Mouse (Mus musculus) kidney, postnatal 36 days (tissue): ENCODE results near the gene Ncln.
A peak's percentile ranks its signal among the peaks of the same experiment; 100 is the strongest.

Experiments
- DNase-seq, 2 experiments: peaks; one replicate each; pipeline ENCODE4 v3.0.0; 2021 to 2022; ENCODE audit warnings: mixed read lengths in 2 of 2

Gene Ncln

DNA sequence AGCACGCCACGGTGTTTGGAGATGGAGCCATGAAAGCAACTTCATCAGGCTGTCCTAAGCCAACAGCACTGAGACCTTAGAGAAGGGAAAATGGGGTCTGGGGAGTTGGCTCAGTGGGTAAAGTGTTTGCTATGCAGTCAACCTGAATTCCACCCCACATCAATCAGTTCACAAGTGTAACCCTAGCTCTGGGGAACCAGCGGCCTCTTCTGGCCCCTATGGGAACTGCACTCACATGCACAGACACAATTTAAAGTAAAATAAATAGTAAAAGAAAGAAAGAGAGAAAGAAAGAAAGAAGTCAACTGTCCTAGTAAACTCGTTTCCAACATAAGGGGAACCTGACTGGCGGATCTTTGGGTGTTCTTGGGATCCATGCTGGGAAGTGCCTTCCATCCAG, 17.6 kb upstream of the Ncln start:
- DNase-seq: no peak

DNA sequence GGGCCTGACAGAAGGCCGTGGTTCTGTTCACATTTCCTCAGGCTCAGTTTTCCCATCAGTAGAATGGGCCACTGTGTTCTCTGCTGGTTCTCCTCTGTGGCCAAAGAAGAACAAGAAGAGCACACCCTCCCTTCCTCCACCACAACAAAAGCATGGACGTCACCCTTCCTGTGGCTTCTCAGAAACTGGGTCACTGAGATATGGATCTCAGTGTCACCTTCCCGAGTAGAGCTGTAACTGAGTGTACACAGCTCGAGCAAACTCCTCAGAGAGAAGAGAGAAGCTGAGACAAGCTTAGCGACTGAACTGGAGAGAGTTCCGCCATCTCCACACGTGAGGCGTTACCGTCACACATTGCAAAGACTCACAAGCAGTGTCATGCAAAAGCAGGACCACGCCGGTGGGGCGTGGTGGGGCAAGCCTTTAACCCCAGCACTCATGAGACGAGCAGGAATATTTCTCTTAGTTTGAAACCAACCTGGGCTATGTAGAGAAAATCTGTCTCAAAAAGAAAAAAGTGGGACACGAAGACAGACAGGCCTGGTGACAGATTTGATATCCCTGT, 14.1 kb upstream of the Ncln start:
- no peak for DNase-seq

DNA sequence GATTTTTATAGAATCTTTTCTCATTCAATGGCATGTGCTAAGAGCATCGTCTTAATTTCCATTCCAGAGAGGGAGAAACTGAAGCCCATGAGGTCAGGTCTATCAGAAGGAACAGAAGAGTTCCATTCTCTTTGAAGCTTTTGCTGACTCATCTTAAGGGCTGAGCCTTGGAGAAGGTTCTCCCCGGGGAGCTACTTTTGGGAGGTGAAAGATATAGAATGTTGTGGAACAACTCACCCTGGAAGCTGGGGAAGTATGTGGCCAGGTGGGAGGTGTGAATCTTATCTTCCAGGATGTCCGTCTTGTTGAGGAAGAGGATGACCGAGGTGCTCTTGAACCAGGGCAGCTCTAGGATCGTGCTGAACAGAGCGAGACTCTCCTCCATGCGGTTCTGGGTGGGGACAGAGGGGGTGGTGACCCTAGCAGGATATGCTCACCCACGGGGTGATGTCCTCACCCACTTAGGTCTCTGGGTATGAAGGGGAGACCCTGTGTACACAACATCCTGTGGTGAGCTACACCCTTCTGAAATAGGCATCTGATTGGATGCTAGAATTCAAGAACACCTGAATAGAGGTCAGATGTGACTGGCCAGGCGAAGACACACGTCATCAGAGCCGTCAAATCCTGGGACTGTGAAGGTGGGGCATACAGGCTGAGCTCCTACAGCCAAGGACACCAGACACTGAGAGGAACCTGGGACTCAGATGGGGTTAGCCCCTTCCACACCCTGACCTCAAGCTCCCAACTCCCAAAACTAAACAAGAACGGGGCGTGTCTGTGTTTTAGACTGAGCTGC, 11.7 kb upstream of the Ncln start:
- DNase-seq: no peak

DNA sequence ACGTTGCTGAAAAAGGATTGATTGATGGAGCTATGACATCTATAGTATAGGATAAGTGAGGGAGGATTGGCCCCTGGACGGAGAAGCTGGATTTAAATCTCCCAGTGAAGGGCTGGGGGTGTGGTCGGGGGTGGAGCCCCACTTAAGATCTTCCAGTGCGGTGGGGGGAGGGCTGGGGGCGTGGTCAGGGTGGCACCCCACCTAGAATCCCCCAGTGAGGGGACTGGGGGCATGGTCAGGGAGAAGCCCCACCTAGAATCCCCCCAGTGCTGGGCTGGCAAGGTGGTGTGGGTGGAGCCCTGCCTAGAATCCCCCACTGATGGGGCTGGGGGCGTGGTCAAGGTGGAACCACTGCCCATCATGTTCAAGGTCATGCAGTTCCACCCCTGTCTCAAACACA, 10.9 kb upstream of the Ncln start:
- no peak for DNase-seq

DNA sequence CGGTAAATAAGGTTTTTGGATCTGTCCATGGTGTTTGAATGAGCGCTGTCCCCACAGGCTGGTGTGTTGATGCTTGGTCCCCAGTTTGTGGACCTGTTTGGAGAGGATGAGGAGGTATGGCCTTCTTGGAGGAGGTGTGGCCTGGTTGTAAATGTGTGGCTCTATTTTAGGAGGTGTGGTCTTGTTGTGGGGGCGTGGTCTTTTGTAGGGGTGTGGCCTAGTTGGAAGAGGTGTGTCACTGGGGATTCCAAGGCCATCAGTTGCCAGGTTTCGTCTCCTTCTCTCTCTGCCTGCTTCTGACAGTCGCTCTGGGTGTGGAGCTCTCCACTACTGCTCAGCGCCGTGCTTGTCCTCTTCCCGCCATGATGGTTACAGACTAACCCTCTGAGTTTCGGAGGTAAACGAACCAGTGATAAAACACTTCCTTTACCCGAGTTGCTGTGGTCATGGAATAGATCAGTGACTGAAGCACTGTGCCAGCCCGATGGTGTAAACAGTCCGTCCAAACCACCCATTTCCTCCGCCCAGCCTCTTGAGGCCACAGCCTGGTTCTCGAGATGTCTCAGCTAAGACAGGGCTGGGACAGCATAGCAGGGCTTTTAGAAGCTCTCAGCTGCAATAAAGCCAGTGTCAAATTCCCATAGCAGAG, 8.9 kb upstream of the Ncln start:
- no peak for DNase-seq

DNA sequence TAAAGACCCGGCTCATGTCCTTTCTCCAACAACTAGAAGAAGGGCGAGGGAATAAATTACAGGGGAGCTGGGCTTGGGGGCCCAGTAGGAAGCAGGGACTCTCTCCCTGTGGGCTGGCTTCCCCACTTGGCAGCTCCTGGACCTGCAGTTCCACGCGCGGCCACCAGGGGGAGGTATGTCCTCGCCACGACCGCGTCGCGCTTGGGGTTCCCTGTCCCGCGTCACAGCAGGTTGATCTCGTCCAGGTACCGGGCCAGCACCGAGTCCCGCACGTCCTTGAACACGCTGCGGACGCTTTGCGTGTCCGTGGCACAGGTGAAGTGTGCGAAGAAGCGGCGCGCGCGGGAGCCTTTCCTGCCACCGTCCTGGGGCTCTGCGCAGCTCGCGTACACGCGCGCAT, 6.5 kb upstream of the Ncln start:
- peak; percentile 84 to 95 for DNase-seq

DNA sequence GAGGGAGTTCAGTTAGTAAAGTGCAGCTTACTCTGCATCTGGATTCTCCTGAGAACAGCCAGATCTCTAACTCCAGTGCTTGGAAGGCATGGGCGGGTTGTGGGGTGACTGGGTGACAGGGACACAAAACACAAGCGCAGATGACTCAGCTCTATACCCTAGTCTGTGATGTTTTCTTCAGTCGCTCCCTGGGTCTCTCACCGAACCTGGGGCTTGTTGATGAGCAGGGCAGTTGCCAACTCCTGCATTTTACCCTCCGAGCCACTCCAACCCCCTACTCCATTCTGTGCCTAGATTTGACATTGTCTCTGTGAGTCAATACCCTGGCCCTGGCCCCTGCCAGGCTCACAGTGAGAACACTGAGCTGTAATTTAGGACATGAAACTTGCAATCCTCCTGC, 5.7 kb upstream of the Ncln start:
- DNase-seq: no peak

DNA sequence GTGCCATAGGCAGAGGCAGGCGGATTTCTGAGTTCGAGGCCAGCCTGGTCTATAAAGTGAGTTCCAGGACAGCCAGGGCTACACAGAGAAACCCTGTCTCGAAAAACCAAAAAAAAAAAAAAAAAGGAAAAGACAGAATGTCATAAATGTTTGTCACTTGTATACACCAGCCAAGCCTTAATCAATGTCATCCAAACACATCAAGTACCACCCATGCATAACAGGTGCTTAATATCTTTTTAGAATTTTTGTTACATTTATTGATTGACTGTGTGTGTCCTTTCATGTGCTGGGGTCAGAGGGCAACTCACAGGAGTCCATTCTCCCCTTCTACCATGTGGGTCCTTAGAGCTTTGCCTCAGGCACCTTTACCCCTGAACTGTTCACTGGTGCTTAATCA, 3.8 kb upstream of the Ncln start, which contains the start of gene S1pr4:
Gene S1pr4 (minus strand): TSS at position 101 of the 400 bp plus-strand sequence.
- DNase-seq: no peak

DNA sequence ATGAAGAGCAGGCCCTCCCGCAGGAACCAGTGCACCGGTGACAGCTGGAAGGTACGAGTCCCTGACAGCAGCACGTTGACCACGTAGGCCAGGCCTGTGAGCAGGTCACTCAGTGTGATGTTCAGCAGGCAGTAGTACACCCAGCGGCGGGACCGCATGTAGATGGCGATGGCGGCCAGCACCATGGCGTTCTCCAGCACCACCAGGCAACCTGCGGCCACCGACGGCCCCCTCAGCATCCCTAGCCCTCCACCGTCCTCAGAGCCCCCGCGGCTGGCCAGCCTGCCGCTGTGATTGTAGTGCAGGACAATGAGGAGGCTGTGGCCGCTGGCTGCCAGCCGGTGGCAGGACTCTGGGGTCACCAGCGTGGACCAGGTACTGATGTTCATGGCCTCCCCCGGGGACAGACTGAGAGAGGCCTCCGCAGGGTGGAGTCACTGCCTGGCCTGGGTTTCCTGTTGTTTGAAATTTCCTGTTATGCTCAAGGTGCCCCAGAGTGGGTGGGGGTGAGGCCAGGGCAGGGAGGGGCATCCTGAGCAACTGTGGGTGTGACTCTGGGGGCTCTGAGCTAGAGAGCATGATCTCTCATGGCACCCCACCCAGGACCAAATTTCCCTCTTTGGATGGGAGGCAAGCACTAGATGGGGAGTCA, 3.2 kb upstream of the Ncln start:
- peak; percentile 63 to 67 for DNase-seq

DNA sequence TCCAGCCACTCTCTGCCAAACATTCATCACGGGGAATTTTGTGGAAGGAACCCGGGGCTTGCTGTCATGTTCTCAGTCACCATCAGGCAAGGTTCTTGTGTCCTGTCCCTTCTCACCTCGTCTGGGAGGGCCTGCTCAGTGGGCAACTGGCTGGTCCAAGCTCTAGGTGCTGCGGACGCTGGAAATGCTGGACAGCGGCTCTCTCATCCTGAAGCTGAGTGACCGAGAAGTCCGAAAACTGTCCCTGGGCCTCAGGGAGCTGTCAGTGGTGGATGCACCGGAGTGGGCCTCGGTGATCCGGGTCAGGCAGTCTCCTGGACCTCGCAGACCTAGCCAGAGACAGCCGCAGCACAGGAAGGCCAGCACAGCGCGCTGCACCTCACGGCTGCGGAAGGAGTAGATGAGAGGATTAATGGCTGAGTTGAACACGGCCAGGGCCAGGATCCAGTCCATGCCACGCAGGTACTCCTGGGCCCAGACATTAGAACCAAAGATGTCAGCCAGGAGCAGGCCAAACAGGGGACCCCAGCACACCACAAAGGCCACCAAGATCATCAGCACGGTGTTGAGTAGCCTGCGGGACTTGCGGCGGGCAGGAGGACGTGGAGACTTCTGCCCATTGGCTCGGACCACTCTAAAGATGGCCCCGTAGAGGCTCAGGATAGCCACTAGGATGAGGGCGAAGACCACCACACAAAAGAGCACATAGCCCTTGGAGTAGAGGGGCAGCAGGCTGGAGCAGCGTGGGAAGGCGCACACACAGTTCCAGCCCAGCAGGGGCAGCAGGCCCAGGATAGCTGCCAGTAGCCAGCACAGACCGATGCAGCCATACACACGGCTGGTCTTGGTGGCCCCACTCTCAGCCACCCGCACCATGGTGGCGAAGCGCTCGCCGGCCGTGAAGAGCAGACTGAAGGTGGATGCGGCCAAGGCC, 2.4 kb upstream of the Ncln start:
- no peak for DNase-seq

DNA sequence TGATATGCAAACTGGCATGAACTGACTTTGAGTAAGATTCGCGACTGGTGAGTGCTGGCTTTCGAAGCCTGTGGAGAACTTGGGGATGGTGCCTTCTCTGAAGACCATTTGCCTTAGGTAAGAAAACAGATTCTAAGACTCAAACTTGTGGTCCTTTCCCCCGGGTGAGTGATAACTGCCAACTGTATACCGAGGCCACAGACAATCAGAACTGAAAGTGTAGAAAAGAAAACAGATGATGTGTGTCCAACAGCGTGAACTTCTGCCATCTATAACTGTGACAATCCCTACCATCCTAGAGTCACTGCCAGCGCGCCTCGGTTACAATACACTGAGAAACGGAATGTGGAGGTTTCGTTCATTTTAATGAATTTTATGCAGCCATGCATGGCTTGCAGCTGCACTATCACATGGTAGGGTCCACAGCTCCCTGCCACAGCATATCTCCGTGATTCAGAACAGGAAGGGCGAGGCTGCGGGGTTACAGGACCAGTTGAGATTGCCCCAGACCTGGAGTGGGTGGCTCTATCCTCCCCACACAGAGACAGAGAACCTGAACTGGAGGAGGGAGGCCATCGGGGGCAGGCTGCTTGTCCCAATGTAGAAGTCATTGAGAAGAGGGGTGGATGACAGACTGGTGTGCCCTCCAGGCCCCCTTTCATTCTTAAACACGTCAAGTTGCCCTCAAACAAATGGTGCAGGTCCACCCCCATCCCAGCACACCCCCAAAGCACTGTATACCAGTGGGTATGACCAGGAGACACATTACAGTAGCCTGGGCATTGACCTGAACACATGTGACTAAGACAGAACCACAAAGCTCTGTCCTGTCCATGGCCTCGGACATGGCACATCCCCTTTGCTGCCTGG, 1.4 kb upstream of the Ncln start:
- DNase-seq: no peak

DNA sequence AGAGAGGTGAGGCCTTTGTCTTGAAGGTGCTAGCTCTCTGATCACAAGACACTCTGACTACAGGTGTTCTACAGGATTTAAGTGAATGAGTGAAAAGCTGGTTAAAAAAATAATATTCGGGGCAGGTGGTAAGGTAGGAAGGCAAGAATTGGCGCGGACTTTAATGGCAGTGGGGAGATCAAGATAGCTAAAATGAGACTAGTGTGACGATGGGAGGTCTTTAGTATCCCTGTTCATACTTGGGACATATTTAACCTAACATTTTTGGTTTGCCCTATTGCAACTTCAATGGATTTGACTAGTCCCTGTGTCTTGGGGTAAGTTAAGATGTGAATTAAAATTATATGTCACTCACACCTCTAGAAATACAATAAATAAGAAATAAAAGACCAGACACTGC, 777 bp upstream of the Ncln start:
- DNase-seq: no peak

DNA sequence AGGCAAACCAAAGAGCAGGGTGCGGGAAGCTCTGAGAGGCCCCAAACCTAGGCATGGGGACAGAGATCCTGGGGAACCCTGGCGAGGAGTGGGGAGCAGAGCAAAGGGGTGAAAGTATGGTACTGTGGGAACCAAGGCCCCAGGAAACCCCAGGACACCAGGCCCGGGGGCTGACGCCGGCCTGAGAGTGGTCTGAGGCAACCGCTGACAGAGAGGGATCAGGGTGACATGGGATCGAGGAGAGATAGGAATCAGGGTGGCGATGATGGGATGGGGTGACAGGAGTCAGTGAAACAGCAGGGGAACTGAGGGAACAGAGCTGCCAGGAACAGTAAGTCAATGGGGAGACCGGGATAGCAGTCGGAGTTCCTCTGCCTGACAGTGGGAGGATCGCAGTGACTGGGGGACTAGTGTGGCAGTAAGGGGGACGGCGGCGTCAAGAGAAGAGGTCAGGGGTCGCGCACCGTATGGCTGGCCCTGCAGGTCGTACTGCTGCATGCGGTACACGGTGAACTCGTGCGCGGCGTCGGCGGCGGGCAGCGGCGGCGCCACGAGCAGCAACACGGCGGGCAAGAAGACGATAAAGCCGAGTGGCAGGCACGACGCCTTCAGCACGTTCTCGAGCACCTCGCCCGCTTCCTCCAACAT, 452 bp downstream of the Ncln start:
- DNase-seq: peak in 1 of 2 experiments; percentile 21

DNA sequence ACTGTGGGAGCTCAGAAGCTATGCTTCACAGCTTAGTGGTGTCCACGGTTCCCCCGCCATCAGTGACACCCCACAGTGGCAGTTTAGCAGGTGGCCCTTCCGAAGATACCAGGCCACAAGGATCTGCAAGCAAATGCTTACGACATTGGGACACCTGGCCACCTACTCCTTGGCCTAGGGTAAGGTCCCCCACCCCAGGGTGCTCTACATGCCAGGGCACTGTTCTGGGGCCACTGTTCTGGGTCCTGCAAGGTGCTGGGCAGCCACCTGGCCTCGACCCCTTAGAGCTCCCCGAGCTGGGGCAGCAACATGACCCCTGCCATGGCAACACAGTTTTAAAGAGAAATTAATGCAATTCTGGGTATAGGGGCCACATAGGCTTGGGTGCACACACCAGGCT, 1.0 kb downstream of the Ncln start:
- DNase-seq: no peak

DNA sequence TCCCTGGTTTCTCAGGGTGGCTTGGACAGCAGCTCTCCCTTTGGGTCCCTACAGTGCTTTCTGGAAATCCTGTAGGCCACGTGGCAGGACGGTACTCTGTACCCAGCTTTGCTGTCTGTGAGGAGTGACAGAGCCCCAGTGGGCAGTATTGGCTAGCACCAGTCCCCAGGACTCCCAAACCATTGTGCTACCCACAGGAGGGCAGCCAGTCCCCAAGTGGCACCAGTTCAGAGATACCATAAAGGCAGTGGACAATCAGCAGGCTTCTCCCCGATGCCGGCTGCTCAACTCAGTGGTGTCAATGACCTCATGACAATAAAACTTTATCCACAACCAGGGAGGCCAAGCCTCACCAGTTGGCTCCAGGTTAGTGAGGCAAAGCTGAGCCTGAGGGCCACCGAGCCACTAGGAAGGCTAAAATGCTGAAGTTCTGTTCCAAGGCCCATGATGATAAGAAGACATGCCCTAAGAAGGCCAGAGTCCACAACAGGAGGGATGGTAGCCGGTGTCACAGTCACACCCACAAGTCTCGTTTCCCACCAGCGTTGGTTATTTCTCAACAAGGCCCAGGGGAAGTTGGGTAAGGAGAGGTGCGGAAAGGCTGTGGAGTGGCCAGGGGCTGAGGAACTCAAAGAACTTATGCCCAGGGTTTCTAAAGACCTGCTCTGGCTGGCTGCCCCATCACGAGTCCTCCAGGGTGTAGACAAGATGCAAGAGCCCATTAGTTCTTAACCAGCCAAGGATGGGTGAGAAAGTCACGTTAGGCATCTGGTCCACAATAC, 1.7 kb downstream of the Ncln start:
- no peak for DNase-seq

DNA sequence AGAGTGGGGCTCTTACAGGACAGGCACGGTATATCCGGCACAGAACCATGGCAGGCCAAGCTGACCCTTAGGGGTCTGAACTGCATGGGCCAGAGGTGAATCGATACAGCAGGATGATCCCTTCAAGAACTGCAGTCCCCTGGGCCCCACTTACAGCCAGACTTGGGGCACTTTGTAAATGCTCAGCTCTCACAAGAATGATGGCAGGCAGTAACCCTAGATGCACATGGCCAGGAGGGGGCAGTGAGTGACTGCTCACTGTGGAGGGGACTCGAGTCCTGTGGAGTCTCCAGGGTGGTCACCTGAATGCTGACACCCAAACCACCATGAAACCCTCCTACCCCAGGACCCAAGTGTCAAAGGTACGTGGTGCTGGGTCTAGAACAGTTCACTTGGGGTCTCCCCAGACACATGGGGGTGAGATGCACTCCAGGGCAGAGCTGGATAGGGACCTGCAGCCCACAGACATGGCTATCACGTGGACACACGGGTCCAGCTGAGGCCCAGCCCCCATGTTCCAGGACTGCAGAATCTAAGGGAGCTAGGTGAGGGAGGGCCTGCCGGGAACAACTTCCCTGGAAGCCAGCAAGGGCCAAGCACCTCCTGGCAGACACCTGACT, 2.5 kb downstream of the Ncln start:
- DNase-seq: no peak

DNA sequence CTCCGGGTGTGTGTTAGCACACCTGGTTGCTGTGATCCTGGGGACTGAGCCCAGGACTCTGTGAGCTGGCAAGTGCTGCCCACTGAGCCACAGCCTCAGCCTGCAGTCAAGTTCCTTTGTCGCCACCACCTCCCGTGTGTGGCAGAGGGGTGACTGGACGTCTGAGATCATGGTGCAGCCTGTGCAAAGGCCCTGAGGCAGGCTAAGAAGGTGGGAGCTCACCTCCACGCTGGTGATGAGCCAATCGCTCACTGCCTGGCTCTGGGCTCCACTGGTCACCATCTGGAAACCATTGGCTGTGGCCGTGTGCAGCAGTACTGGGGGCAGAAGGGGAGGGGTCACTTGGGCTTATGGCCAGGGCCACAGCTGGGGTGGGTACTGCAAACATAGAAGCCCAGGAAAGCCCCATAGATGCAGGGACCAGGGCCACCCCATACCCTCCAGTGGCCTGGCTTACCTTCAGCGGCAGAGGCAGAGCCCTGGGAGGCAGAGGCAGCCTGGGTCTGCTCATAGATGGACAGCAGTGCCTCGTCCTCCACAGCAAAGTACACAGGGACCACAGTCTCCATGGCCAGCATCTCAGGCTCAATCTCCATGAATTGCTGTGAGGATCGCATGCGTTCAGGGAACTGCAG, 3.5 kb downstream of the Ncln start:
- DNase-seq: no peak

DNA sequence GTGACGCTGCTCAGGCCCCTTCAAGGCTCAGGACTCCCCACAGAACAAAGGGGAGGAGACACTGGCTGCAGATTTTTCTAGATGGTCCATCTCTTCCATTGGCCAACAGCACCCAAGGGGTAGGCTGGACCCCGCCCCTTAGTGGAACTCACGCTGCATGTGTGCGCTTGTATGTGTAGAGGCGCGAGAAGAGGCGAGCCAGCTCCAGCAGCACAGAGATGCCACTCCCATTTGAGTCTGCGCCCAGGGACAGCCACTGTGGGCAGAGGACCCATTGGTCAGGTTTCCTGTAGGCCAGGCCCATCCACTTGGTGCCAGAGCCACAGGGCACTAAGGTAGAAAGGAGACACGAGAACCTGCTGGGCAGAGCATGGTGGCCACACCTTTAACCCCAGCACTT, 5.2 kb downstream of the Ncln start:
- DNase-seq: no peak

DNA sequence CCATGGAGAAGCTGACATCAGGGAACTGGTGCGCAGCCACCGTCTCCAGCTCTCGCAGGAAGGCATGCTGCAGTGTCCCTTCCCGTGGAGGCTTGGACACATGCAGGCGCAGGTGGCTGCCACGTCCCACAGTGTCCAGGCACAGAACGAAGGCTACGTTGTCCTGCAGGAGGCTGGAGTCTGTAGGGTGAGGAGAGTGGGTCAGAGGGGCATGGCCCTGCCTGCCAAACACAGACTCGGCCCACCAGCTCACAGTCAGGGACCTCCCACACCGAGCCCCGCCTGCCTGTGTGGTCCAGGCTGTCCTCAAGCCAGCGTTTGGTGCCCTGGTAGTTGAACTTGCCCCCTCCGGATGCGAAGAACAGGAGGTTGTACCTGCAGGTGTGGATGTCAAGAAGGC, 6.3 kb downstream of the Ncln start:
- no peak for DNase-seq
